Mouse (Mus musculus) stomach, postnatal 0 days (tissue): ENCODE data around the gene Slc17a2. TPM values are rescaled to one million over a fixed set of nuclear protein-coding genes. Genes with fewer than 3 reads are reported as not detected.

ENCODE experiments used
- ATAC-seq: fragments of 200-750 bp; cut with Nextera tagmentation; 2 replicates; pipeline ENCODE4 v1.8.0; 2017; ENCODE audit not compliant: low FRiP score, low TSS enrichment
- DNase-seq: peaks from one replicate; pipeline ENCODE4 v3.0.0-alpha.2; 2016; ENCODE audit warnings: low spot score
- H3K27ac ChIP-seq: fragments of 300-500 bp; sonication (generic); replicated peaks from 2 replicates; pipeline ENCODE4 v1.5.1; 2014; ENCODE audit warnings: mild to moderate bottlenecking, control low read depth
- H3K27me3 ChIP-seq: fragments of 300-500 bp; sonication (generic); 2 replicates; pipeline ENCODE4 v1.6.1; 2014; ENCODE audit warnings: low read length; ENCODE audit not compliant: control insufficient read depth, insufficient read depth
- H3K36me3 ChIP-seq: fragments of 300-500 bp; sonication (generic); 2 replicates; pipeline ENCODE4 v1.6.1; 2014; ENCODE audit warnings: low read length, mixed read lengths; ENCODE audit not compliant: control insufficient read depth, insufficient read depth
- H3K4me1 ChIP-seq: fragments of 300-500 bp; sonication (generic); replicated peaks from 2 replicates; pipeline ENCODE4 v1.6.1; 2014; ENCODE audit warnings: antibody characterized with exemption; ENCODE audit not compliant: control insufficient read depth, insufficient read depth
- H3K4me2 ChIP-seq: fragments of 300-500 bp; sonication (generic); replicated peaks from 2 replicates; pipeline ENCODE4 v1.6.1; 2014; ENCODE audit warnings: low read depth, mild to moderate bottlenecking, control low read depth, moderate library complexity
- H3K4me3 ChIP-seq: fragments of 300-500 bp; sonication (generic); 2 replicates; pipeline ENCODE4 v1.5.1; 2014; ENCODE audit warnings: low read depth, low read length, control low read depth
- H3K9ac ChIP-seq: fragments of 300-500 bp; sonication (generic); 2 replicates; pipeline ENCODE4 v1.6.1; 2014; ENCODE audit warnings: mild to moderate bottlenecking, low read length, control low read depth, mixed read lengths
- H3K9me3 ChIP-seq: fragments of 300-500 bp; sonication (generic); 2 replicates; pipeline ENCODE4 v1.6.1; 2016; ENCODE audit warnings: low read length; ENCODE audit not compliant: control insufficient read depth
- CTCF ChIP-seq: IDR thresholded peaks from 2 replicates; pipeline ENCODE4 v1.5.1; 2016; ENCODE audit warnings: antibody characterized with exemption, low read depth, mild to moderate bottlenecking, moderate library complexity
- EP300 ChIP-seq: optimal IDR thresholded peaks from 2 replicates; pipeline ENCODE3; 2016; ENCODE audit warnings: antibody characterized with exemption
- WGBS: fragments of 180-500 bp; shearing (Covaris S2); extraction: QIAGEN DNeasy Blood & Tissue Kit; methylation state at CpG from one replicate; pipeline ENCODE4 v1.1.7; 2014; 5-methylcytosine and 5-hydroxymethylcytosine counted together
- polyA plus RNA-seq: library from polyadenylated mRNA; unstranded; fragments of >200 nt; fragmentation: Nextera tagmentation; extraction: Ambion mirVana; gene quantifications from 2 replicates; pipeline ENCODE4 v1.2.1, GENCODE M21; 2015

The Slc17a2 gene
- polyA plus RNA-seq, 1 experiment from 2014 or later = 0.59 TPM

- H3K4me3 ChIP-seq = no peak overlapping the region
- DNase-seq = peak; percentile 48
Measured at GRCm38 (mm10) chr13:23864711-23865110, 57.9 kb downstream of the Slc17a2 start.

GRCm38 (mm10) chr13:23866086-23866710 is 59.4 kb downstream of the Slc17a2 start:
- Histone ChIP-seq H3K4me2 (no peak overlapping the region), H3K4me3 (no peak overlapping the region), H3K4me1 (no peaks in the 10 kb centered on the region), H3K9ac (no peak overlapping the region), H3K27ac (no peak overlapping the region), H3K9me3 (no peaks in the 10 kb centered on the region), H3K27me3 (no peaks in the 10 kb centered on the region), H3K36me3 (no peaks in the 10 kb centered on the region)
- WGBS = 55% methylated on average over 9 of the region's 9 CpGs
- ATAC-seq (no peak), DNase-seq (peak; percentile 22)
- TF ChIP-seq CTCF = no peak
- no peak for TF ChIP-seq EP300

More at GRCm38 (mm10) chr13:23864711-23865110, 57.9 kb downstream of the Slc17a2 start:
- no peaks in the 10 kb centered on the region for H3K4me1 ChIP-seq
- no peaks in the 10 kb centered on the region for H3K9me3 ChIP-seq
- 50% methylated on average over 9 of the region's 9 CpGs for WGBS
- TF ChIP-seq CTCF = no peak
- TF ChIP-seq EP300 = no peak
- no peak overlapping the region for H3K27ac ChIP-seq
- no peak for ATAC-seq
- H3K36me3 ChIP-seq = no peaks in the 10 kb centered on the region
- H3K27me3 ChIP-seq = no peaks in the 10 kb centered on the region
- no peak overlapping the region for H3K4me2 ChIP-seq
- H3K9ac ChIP-seq = no peak overlapping the region

GRCm38 (mm10) chr13:23867000-23867399 is 60.2 kb downstream of the Slc17a2 start:
- 75% methylated on average over 6 of the region's 6 CpGs for WGBS
- no peak for DNase-seq

GRCm38 (mm10) chr13:23867405-23867804 is 60.6 kb downstream of the Slc17a2 start, which contains the start of gene Slc17a1:
Gene Slc17a1, plus strand, starts transcription at chr13:23867750.
- H3K9ac ChIP-seq = no peak within 1 kb of the TSS
- TF ChIP-seq CTCF (no peak), EP300 (no peak)
- H3K27me3 ChIP-seq = no peaks in the 10 kb centered on the region
- DNase-seq (no peak), ATAC-seq (no peak)
- no peaks in the 10 kb centered on the region for H3K4me1 ChIP-seq
- H3K4me3 ChIP-seq = no peak within 1 kb of the TSS
- H3K9me3 ChIP-seq = no peaks in the 10 kb centered on the region
- no peaks in the 10 kb centered on the region for H3K36me3 ChIP-seq
- H3K4me2 ChIP-seq = no peak within 1 kb of the TSS
- H3K27ac ChIP-seq = no peak within 1 kb of the TSS
- 84% methylated on average over 7 of the region's 7 CpGs for WGBS

More at GRCm38 (mm10) chr13:23867000-23867399, 60.2 kb downstream of the Slc17a2 start:
- no peak overlapping the region for H3K4me2 ChIP-seq
- no peaks in the 10 kb centered on the region for H3K4me1 ChIP-seq
- no peaks in the 10 kb centered on the region for H3K36me3 ChIP-seq
- no peak for TF ChIP-seq EP300
- TF ChIP-seq CTCF = no peak
- no peak overlapping the region for H3K4me3 ChIP-seq
- H3K27me3 ChIP-seq = no peaks in the 10 kb centered on the region
- no peak overlapping the region for H3K9ac ChIP-seq
- no peak for ATAC-seq
- no peaks in the 10 kb centered on the region for H3K9me3 ChIP-seq
- no peak overlapping the region for H3K27ac ChIP-seq

DNA sequence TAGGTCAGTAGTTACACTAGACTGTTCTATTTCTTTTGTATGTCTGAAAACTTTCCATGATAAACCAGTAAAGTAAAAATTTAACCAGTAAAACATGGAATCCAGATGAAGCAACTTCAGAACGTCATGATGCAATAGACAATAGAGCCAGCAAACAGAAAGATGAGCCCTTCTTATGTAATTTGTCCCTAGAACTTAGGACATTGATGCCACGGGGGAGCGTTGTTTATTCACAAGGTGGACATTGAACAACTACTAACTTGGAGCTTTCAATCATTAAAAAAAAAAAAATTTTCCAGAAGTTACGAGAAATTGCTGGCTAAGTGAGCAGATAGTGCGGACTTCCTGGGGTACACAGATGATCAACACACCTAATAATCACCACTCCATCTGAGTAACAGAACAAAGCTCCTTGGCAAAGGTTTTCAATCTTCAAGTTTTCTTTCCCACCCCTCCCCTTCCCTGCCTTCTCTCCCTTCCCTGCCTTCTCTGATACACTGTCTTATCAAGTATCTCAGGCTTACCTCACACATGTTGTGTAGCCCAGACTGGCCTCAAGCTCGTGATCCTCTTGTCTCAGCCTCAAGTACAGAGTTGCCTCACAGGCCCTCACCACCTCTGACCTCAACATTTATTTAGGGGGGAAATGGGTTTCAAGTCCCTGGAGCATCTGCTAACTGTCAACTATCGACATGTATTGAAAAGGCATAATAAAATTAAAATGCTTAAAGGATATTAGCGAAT is 62.2 kb downstream of the Slc17a2 start:
- no peak overlapping the region for H3K4me2 ChIP-seq
- H3K9me3 ChIP-seq = no peaks in the 10 kb centered on the region

GRCm38 (mm10) chr13:23869996-23870395 is 63.2 kb downstream of the Slc17a2 start:
- no peak overlapping the region for H3K27ac ChIP-seq
- H3K27me3 ChIP-seq = no peaks in the 10 kb centered on the region
- H3K36me3 ChIP-seq = no peaks in the 10 kb centered on the region
- DNase-seq (no peak), ATAC-seq (no peak)
- no peak overlapping the region for H3K4me3 ChIP-seq
- 64% methylated on average over 3 of the region's 3 CpGs for WGBS
- TF ChIP-seq EP300 = no peak
- no peak for TF ChIP-seq CTCF
- H3K4me1 ChIP-seq = no peaks in the 10 kb centered on the region
- H3K4me2 ChIP-seq = no peak overlapping the region
- no peak overlapping the region for H3K9ac ChIP-seq
- H3K9me3 ChIP-seq = no peaks in the 10 kb centered on the region

More for the DNA sequence above, 62.2 kb downstream of the Slc17a2 start:
- 84% methylated on average over 8 of the region's 8 CpGs for WGBS
- no peak for ATAC-seq
- TF ChIP-seq EP300 (no peak), CTCF (no peak)
- no peak overlapping the region for H3K27ac ChIP-seq
- no peaks in the 10 kb centered on the region for H3K27me3 ChIP-seq
- H3K9ac ChIP-seq = no peak overlapping the region
- no peaks in the 10 kb centered on the region for H3K36me3 ChIP-seq
- DNase-seq = no peak
- H3K4me3 ChIP-seq = no peak overlapping the region
- no peaks in the 10 kb centered on the region for H3K4me1 ChIP-seq
